Mouse (Mus musculus) neural tube, embryonic 12.5 days (tissue): ENCODE results near the gene Pak1. TPM values are rescaled to one million over a fixed set of nuclear protein-coding genes. Genes with fewer than 3 reads are reported as not detected.

Experiments
- ATAC-seq: fragments of 200-750 bp; cut with Nextera tagmentation; 2 replicates; pipeline ENCODE4 v1.8.0; 2017; ENCODE audit warnings: low read depth, mild to moderate bottlenecking, moderate TSS enrichment, moderate library complexity; ENCODE audit not compliant: low FRiP score
- H3K27ac ChIP-seq: fragments of 300-500 bp; sonication (generic); 2 replicates; pipeline ENCODE4 v1.5.1; 2016
- H3K27me3 ChIP-seq: fragments of 300-500 bp; sonication (generic); replicated peaks from 2 replicates; pipeline ENCODE4 v1.6.1; 2016; ENCODE audit warnings: mild to moderate bottlenecking
- H3K36me3 ChIP-seq: fragments of 300-500 bp; sonication (generic); 2 replicates; pipeline ENCODE4 v1.6.1; 2016; ENCODE audit warnings: mild to moderate bottlenecking
- H3K4me1 ChIP-seq: fragments of 300-500 bp; sonication (generic); 2 replicates; pipeline ENCODE4 v1.6.1; 2016
- H3K4me2 ChIP-seq: fragments of 300-500 bp; sonication (generic); replicated peaks from 2 replicates; pipeline ENCODE4 v1.6.1; 2016; ENCODE audit warnings: mild to moderate bottlenecking
- H3K4me3 ChIP-seq: fragments of 300-500 bp; sonication (generic); 2 replicates; pipeline ENCODE4 v1.5.1; 2016
- H3K9ac ChIP-seq: fragments of 300-500 bp; sonication (generic); 2 replicates; pipeline ENCODE4 v1.6.1; 2016; ENCODE audit warnings: mild to moderate bottlenecking
- H3K9me3 ChIP-seq: fragments of 300-500 bp; sonication (generic); 2 replicates; pipeline ENCODE4 v1.6.1; 2016; ENCODE audit warnings: mild to moderate bottlenecking
- WGBS: fragments of 180-500 bp; shearing (Covaris S2); methylation state at CpG from one replicate; pipeline ENCODE4 v1.1.7; 2016; 5-methylcytosine and 5-hydroxymethylcytosine counted together
- polyA plus RNA-seq: library from polyadenylated mRNA; unstranded; fragments of >200 nt; fragmentation: Nextera tagmentation; extraction: Ambion mirVana; gene quantifications from 2 replicates; pipeline ENCODE4 v1.2.1, GENCODE M21; 2016

Gene Pak1
- polyA plus RNA-seq, 1 experiment from 2014 or later, result 105 TPM

DNA sequence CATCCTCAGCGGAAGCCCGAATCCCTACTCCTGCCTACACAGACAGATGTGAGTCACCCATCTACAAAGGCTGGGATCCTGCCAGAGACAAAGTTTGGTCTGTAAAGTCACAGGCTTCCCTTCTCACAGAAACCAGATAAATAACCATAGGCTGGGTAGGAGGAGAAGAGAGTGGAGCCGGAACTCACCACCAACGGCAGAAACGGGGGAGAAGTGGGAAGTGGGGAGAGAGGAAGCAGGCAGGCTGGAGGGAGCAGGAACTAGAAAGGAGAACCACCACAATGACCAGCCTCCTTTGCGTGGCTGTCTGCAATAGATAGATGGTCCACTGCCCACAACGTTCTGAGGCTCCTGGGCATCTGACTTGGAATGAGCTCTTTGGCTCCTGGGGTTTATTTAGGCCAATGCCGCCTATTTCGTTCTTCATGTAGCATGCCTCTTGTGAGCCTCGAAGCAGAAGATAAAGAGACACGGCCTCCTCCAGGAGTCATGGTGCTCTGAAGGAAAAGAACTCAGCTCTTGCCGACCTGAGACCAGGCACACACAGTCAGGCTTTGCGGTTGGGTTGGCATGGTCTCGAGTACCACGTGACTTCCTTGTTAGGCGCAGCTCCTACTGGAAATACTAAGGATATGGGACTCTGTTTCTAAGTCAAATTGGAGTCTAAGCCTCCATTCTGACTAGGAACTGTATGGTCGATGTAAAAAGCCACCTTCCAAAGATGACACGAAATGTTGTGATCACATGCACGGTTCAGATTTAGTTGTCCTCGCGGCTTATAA, 23.0 kb upstream of the Pak1 start:
- Histone ChIP-seq H3K9me3 (no peaks in the 10 kb centered on the region), H3K27ac (no peak overlapping the region), H3K9ac (no peak overlapping the region), H3K4me3 (no peak overlapping the region), H3K36me3 (no peaks in the 10 kb centered on the region), H3K4me2 (no peak overlapping the region), H3K4me1 (no peaks in the 10 kb centered on the region), H3K27me3 (no peaks in the 10 kb centered on the region)
- no peak for ATAC-seq
- 91% methylated on average over 21 of the region's 21 CpGs for WGBS

DNA sequence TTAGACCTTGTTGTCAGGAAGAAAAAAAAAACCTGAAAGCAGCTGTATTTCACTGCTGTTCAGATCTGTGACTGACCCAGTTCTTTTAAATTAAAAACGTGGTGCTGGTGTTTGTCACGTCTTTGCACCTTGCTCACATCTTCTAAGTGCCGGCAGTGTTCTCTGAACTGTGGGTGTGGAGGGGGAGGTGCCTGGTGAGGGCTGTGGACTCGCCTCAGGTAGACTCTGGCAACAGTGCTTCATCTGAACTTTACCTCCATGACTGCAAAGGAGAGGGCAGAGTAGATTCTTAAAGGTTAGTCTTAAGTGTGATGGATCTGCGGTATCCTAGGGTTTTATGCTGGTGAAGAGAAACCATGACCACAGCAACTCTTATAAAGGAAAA, 22.4 kb upstream of the Pak1 start:
- Histone ChIP-seq H3K4me3 (no peak overlapping the region), H3K9me3 (no peaks in the 10 kb centered on the region), H3K9ac (no peak overlapping the region), H3K4me1 (no peaks in the 10 kb centered on the region), H3K36me3 (no peaks in the 10 kb centered on the region), H3K27ac (no peak overlapping the region), H3K4me2 (no peak overlapping the region), H3K27me3 (no peaks in the 10 kb centered on the region)
- no peak for ATAC-seq
- WGBS, result 84% methylated on average over 5 of the region's 5 CpGs

DNA sequence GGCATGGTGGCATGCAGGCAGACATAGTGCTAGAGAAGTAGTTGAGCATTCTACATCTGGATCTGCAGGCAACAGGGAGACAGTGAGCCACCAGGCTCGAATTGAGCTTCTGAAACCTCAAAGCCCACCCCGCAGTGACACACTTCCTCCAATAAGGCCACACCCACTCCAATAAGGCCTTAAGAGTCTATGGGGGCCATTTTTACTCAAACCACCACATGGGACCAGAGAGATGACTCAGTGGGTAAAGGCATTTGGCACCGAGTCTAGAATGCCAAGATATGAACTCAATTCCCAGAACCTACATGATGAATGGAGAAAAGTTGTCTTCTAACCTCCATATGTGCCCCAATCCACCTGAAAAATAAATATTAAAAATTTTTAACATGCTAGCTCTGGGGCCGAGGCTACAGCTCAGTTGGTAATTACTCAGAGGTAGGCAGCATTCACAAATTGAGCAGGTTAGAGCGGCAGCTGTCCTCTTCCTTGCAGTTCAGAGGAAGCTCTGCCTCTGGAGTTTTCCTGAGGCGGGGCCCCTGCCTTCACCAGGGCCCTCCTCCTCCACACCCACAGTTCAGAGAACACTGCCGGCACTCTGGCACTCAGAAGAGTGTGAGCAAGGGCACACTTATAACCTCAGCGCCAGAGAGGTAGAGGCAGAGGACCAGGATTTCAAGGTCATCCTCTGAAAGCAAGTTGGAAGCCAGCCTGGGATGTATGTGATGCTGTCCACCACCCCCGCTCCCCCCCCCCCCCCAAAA, 21.8 kb upstream of the Pak1 start:
- no peaks in the 10 kb centered on the region for H3K9me3 ChIP-seq
- H3K9ac ChIP-seq, result no peak overlapping the region
- no peaks in the 10 kb centered on the region for H3K4me1 ChIP-seq
- H3K36me3 ChIP-seq, result no peaks in the 10 kb centered on the region
- H3K4me2 ChIP-seq, result no peak overlapping the region
- WGBS, result 78% methylated on average over 9 of the region's 9 CpGs
- no peaks in the 10 kb centered on the region for H3K27me3 ChIP-seq
- no peak for ATAC-seq
- H3K27ac ChIP-seq, result no peak overlapping the region
- no peak overlapping the region for H3K4me3 ChIP-seq

DNA sequence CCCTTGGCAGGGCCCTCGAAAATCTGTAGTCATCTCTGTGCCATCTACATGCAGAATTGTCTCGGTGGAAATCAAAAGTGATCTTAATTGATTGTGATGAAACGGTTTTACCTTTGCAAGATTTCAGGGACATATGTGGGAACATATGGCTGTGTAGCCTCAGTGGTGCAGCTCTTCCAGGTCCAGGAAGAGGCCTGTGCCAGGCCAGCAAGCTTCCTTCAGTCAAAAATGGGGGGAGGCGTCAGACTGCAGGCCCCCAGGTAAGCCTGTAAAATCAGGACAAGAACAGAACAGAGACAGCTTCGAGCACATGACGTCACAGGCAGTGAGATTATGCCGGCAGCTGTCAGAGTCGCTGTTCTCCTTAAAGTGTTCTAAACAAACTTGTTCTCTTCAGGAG, 20.5 kb upstream of the Pak1 start:
- no peaks in the 10 kb centered on the region for H3K27me3 ChIP-seq
- WGBS, result 89% methylated on average over 8 of the region's 8 CpGs
- H3K9ac ChIP-seq, result no peak overlapping the region
- no peak overlapping the region for H3K27ac ChIP-seq
- no peak overlapping the region for H3K4me3 ChIP-seq
- H3K4me2 ChIP-seq, result no peak overlapping the region
- no peaks in the 10 kb centered on the region for H3K4me1 ChIP-seq
- H3K9me3 ChIP-seq, result no peaks in the 10 kb centered on the region
- H3K36me3 ChIP-seq, result no peaks in the 10 kb centered on the region
- no peak for ATAC-seq

DNA sequence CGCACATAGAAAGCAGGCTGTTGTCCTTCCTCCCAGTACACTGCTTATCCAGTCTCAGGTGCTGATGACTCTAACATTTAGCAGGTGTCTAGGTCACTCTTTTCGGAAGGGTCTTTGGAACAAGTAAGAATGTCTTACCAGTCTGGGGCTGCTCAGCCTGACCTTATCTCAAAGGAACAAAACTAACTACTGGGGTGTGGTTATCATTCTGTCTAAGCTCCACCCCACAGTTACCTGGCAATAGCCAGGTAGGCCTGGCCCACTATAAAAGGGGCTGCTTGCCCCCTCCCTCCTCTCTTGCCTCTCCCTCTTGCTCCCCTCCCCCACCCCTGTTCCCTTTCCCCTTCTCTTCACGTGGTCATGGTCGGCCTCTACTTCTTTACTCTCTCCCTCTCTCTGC, 19.3 kb upstream of the Pak1 start:
- H3K4me2 ChIP-seq, result no peak overlapping the region
- 74% methylated on average over 4 of the region's 4 CpGs for WGBS
- no peak for ATAC-seq
- H3K9ac ChIP-seq, result no peak overlapping the region
- no peaks in the 10 kb centered on the region for H3K9me3 ChIP-seq
- H3K4me3 ChIP-seq, result no peak overlapping the region
- H3K27ac ChIP-seq, result no peak overlapping the region
- no peaks in the 10 kb centered on the region for H3K27me3 ChIP-seq
- H3K4me1 ChIP-seq, result no peaks in the 10 kb centered on the region
- no peaks in the 10 kb centered on the region for H3K36me3 ChIP-seq

DNA sequence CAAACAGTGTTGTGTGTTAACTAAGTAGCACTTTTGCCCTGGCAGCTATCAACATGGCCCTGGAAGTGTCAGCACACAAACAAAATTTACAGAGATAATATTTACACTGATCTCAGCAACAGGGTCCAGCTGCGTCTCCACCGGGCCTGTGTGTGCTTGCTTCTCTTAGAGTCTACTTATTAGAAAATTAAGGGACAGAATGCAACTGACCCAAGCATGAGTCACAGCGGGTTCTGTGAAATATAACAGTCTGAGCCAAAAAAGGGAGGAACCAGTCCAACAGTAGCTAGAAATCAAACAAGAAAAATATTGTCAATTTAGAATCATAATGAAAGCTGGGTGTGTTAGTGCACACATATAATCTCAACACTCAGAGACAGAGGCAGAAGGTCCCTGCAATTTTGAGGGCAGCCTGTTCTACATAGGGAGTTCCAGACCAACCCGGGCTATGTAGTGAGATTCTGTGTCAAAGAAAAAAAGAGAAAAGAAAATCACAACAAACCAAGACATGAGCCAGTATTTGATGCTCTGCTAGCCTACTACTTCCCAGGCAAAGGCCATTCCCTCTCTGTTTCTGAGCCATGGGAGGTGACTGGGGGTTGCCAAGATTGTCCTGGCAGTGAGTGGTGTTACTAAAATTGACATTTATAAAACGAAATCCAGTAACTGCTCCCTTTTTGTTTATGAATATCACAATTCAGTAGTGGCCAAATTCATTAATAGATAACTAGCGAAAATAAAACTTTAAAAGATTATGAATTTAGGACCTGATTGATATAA, 17.3 kb upstream of the Pak1 start:
- Histone ChIP-seq H3K36me3 (no peaks in the 10 kb centered on the region), H3K9ac (no peak overlapping the region), H3K4me2 (no peak overlapping the region), H3K27me3 (no peaks in the 10 kb centered on the region), H3K27ac (no peak overlapping the region), H3K4me3 (no peak overlapping the region), H3K9me3 (no peaks in the 10 kb centered on the region), H3K4me1 (no peaks in the 10 kb centered on the region)
- ATAC-seq, result no peak
- 87% methylated on average over 6 of the region's 6 CpGs for WGBS

DNA sequence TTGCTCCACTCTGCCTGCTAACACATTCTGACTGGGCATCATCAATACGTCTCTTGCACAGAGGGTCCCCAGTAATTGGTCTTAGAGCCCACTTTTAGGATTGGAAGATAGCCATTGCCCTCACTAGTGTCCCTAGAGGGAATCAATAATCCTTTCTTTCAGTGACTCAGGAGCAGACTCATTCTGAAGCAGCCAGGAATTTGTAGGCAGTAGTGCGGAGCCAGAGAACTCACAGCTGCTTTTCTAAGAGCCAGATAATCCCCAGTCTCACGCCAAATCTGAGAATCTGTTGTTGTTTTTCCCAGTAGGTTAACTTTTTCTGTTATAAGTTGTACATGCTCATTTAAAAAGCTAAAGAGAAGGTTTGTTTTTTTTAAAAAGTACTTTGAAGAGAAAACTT, 13.0 kb upstream of the Pak1 start:
- no peak overlapping the region for H3K27ac ChIP-seq
- no peaks in the 10 kb centered on the region for H3K4me1 ChIP-seq
- 70% methylated on average over 3 of the region's 3 CpGs for WGBS
- no peaks in the 10 kb centered on the region for H3K27me3 ChIP-seq
- 0 out of 2 replicates have a peak, but pooled peaks cover 3% of the 10 kb centered on the region for H3K9me3 ChIP-seq
- no peak overlapping the region for H3K4me3 ChIP-seq
- H3K9ac ChIP-seq, result no peak overlapping the region
- H3K4me2 ChIP-seq, result no peak overlapping the region
- no peaks in the 10 kb centered on the region for H3K36me3 ChIP-seq
- ATAC-seq, result no peak

DNA sequence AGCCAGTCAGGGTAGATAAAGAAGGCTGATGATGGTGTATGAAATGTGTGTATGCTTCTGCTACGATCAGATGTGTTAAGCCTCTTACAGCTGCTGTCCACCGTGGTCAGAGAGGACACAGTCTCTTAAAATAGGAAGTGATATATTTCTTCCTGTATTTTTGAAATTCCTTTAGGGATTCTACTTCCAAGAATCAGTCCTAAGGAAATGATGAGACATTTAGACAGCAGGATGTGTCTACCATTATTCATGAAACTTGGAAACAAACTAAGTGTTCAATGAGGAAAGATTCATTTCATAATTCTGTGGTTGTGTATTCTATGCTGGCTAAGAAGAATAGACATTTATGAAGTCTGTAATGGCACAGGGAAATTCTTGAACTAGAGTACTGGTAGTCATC, 12.4 kb upstream of the Pak1 start:
- no peaks in the 10 kb centered on the region for H3K4me1 ChIP-seq
- no peak for ATAC-seq
- H3K27ac ChIP-seq, result no peak overlapping the region
- H3K4me3 ChIP-seq, result no peak overlapping the region
- H3K27me3 ChIP-seq, result no peaks in the 10 kb centered on the region
- H3K9ac ChIP-seq, result no peak overlapping the region
- 0 out of 2 replicates have a peak, but pooled peaks cover 3% of the 10 kb centered on the region for H3K9me3 ChIP-seq
- H3K4me2 ChIP-seq, result no peak overlapping the region
- WGBS, result 90% methylated on average over 2 of the region's 2 CpGs
- H3K36me3 ChIP-seq, result no peaks in the 10 kb centered on the region

DNA sequence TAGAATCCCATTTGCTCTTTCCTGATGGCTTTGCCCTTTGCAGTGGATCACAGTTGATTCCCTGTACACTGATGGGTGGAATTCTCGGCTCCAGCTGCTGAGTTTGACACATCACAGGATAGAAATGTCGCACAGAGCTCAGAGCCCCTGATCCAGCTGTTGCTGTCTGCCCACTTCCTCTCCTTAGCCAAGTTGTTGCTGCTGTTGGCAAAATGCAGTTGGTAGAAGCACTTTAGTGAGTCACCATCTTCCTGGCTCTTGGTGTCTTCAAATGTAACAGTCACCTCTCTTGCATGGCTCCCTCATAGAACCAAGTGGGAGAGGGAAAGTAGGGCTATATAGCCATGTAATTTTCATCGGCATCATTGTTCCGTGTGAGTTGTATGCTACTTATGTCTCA, 11.2 kb upstream of the Pak1 start:
- Histone ChIP-seq H3K4me2 (no peak overlapping the region), H3K4me1 (no peaks in the 10 kb centered on the region), H3K4me3 (no peak overlapping the region), H3K9me3 (0 out of 2 replicates have a peak, but pooled peaks cover 3% of the 10 kb centered on the region), H3K27me3 (no peaks in the 10 kb centered on the region), H3K9ac (no peak overlapping the region), H3K36me3 (no peaks in the 10 kb centered on the region), H3K27ac (no peak overlapping the region)
- ATAC-seq, result no peak
- 93% methylated on average over 4 of the region's 4 CpGs for WGBS

DNA sequence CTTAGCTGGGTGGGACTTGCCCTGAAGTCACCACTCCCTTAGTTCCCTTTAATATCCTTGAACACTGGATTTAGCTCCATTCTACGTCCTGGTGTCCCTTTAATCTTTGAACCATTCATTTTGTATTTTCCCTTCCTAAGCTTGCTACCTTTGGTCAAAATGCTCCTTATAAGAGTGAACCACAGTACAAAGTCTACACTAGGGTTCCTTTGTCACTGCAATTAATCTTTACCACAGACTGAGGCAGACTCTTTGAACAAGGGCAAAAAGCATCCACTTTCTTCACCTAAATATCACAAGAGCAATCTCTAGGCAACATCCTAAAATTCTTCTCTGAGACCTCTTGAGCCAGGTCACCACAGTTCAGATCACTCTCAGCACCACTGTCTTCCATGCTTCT, 8.1 kb upstream of the Pak1 start:
- H3K4me3 ChIP-seq, result no peak overlapping the region
- H3K9ac ChIP-seq, result no peak overlapping the region
- H3K4me1 ChIP-seq, result no peaks in the 10 kb centered on the region
- H3K36me3 ChIP-seq, result no peaks in the 10 kb centered on the region
- no peak overlapping the region for H3K27ac ChIP-seq
- no peak for ATAC-seq
- H3K9me3 ChIP-seq, result 0 out of 2 replicates have a peak, but pooled peaks cover 3% of the 10 kb centered on the region
- no peak overlapping the region for H3K4me2 ChIP-seq
- no peaks in the 10 kb centered on the region for H3K27me3 ChIP-seq
- 89% methylated on average over 1 of the region's 1 CpGs for WGBS

DNA sequence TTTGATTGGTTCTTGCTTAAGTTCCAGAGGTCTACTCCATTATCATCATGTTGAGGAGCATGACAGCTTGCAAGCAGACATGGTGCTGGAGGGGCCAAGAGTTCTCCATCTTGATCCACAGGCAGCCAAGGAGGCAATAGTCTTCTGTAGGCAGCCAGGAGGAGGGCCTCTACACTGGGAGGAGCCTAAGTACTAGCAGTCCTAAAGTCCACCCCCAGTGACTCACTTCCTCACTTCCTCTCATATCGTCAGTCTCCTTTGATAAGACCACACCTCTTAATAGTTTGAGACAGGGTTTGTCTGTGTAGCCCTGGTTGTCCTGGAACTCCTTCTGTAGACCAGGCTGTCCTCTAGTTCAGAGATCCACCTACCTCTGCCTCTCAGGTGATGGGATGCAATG, 7.5 kb upstream of the Pak1 start:
- no peaks in the 10 kb centered on the region for H3K4me1 ChIP-seq
- H3K9me3 ChIP-seq, result 0 out of 2 replicates have a peak, but pooled peaks cover 3% of the 10 kb centered on the region
- no peaks in the 10 kb centered on the region for H3K36me3 ChIP-seq
- H3K27ac ChIP-seq, result no peak overlapping the region
- H3K27me3 ChIP-seq, result no peaks in the 10 kb centered on the region
- no peak overlapping the region for H3K4me3 ChIP-seq
- H3K9ac ChIP-seq, result no peak overlapping the region
- no peak overlapping the region for H3K4me2 ChIP-seq
- no peak for ATAC-seq
- WGBS, result 100% methylated on average over 1 of the region's 1 CpGs

DNA sequence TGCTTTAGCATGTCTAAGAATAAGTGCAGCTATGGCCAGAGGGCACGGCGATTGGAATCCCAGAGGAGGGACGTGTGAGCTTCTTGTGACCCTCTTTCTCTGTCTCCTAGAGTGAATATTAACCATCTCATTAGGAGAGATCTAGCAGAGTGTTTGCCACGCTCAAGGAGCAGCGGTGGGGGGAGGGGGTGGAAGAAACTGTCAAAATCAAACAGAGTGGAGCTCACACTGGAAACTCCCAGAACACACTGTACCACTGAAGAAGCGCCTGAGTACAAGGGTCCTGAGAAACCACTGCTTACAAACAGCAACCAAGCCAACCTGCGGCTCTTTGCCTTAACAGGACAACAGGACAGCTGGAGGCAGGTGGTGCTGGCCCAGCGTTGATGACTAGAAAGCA, 6.8 kb upstream of the Pak1 start:
- H3K27ac ChIP-seq, result no peak overlapping the region
- no peaks in the 10 kb centered on the region for H3K36me3 ChIP-seq
- ATAC-seq, result no peak
- 78% methylated on average over 8 of the region's 8 CpGs for WGBS
- H3K4me3 ChIP-seq, result no peak overlapping the region
- H3K27me3 ChIP-seq, result no peaks in the 10 kb centered on the region
- H3K9ac ChIP-seq, result no peak overlapping the region
- H3K9me3 ChIP-seq, result 0 out of 2 replicates have a peak, but pooled peaks cover 2% of the 10 kb centered on the region
- no peak overlapping the region for H3K4me2 ChIP-seq
- no peaks in the 10 kb centered on the region for H3K4me1 ChIP-seq
